Mouse (Mus musculus) cerebellum, adult 8-10 months (tissue): ENCODE data around the gene Siah3.

ENCODE experiments used
- DNase-seq: peaks from one replicate; pipeline ENCODE4 v3.0.0; 2022

Gene Siah3

DNA sequence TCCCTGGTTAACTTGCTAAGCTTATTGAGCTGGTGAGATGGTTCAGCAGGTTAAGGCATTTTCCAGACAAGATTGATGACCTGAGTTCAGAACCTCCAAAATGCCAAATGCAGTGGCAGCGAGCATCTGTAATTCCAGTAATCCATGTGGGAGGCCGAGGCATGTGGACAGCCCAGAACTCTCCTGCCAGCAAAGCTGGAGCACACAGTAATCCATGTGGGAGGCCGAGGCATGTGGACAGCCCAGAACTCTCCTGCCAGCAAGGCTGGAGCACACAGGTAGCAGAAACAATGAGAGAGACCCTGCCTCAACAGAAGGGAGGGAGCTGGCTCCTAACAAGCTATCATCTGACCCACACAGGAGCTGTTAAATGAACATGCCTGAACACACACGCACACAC lies 13.2 kb downstream of the Siah3 start:
- DNase-seq: no peak

GRCm38 (mm10) chr14:75473061-75473930 lies 17.5 kb downstream of the Siah3 start:
- no peak for DNase-seq

DNA sequence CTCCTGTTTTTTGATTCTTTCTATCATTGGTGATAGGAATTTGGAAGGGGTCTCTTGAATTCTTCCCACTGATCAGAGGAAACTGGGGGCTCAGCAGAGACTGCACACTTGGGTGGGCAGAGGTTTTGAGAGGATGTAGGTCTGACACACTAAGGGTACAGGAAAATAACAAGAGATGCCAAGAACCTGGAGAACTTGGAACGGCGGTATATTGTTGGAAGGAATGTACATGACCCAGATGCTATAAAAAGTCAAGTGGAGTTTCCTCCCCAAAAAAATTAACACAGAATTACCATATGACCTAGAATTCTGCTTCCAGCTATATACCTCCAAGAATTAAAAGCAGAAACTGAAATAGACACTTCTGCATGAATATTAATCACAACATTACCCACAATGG lies 20.1 kb downstream of the Siah3 start:
- no peak for DNase-seq

DNA sequence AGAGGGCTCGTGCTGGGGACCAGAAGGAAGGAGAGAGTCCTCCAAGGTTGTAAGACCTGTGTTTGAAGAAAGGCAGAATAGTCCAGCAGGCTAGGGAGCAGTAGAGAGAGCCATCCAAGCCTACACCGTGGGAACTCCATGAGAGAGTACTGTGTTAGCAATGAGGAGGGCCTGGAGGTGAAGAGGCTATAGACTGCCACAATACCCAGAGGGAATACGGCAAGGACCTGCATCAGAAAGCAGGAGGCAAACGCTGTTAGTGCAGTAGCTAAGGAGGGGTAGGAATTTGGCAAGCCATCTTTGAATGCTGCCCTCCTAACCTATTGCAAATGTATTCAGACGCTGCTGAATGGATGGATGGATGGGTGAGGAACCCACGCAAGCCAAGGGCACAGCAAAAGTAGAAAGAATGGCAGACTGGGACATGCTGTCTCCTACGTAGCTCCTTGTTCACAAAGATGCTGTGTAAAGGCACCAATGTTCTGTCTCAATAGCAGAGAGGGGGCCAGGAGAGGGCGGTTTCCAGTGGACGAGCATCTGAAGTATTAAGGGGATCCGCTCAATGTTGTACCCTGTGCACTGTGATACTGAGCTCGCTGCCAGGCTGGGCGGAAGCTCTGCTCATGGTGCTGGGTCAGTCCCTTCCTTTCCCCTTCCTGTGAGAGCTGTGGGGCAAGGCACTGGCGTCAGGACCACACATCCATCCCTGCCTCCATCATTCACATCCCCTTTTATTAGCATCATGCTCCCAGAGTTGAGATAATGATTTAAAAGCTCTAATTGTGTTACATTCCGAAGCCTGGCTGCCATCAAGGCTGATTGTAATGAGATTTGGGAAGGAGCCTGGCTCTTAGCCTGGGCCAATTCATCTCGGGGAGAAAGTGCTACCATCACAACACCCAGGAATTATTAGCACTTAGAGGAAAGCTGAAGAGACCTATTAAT lies 26.7 kb downstream of the Siah3 start:
- DNase-seq: no peak

DNA sequence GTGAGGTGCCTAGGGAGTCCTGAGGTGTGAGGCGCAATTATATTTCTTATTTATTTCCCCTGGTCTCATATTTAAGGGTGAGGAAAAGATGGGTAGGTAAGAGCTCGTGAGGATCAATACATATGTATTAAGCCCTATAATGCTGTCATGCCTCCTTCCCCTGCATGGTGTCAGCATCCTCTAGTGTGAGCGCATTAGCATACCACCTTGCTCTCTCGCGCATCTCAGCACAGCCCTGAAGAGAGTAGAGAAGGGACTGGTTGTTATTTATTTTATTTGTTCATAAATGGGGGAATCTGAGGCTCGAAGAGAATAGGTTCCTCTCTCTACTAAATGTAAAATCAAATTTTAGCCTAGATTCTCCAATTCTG lies 27.4 kb downstream of the Siah3 start:
- DNase-seq: no peak

- DNase-seq: no peak
Measured at GRCm38 (mm10) chr14:75487932-75488331, 32.1 kb downstream of the Siah3 start.

DNA sequence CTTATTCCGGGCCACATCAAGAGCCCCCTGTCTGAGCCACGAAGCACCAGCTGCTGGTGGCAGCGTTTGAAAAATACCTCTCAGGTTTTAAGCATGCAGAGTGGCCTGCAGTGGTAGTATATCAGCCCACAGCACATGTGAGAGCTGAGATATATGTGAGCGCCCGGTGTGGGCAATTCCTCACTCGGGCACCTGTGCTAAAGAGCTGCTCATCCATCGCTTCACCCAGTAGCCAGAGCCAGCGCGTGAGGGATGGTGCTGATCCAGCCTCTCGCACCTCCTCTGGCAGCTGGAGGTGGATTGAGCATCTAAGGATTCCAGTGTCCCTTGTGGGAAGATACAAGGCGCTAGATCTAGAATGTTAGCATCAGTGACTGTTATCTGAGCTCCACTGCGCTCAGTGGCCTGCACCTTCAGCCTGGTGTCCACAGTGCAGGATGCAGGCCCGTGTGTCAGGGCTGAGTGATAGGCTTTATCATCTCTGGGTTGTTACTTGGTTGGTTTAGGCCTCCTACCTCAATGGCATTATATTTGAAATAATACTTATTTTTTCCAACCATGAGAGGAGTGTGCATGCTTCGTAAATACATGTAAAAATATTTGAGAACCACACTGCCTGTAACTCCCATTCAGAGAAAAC lies 37.9 kb downstream of the Siah3 start:
- DNase-seq: no peak

DNA sequence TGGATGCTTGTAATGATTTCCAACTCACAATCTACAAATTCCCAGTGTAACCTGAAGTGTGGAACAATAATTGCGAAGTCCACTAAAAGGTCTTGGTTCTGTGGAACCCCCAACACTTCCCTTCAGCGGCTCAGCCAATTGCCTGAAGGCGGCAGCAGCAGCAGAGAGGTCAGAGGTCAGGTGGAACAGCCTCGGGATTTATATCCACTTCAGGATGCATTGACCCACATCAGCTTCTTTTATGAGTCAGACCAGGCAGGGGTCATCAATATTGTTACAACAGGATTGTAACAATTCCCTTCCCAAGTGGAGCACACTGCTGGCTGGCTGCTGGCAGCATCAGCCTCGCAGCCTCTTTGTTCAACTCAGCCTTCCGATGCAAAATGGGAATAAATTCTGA lies 39.1 kb downstream of the Siah3 start:
- no peak for DNase-seq

DNA sequence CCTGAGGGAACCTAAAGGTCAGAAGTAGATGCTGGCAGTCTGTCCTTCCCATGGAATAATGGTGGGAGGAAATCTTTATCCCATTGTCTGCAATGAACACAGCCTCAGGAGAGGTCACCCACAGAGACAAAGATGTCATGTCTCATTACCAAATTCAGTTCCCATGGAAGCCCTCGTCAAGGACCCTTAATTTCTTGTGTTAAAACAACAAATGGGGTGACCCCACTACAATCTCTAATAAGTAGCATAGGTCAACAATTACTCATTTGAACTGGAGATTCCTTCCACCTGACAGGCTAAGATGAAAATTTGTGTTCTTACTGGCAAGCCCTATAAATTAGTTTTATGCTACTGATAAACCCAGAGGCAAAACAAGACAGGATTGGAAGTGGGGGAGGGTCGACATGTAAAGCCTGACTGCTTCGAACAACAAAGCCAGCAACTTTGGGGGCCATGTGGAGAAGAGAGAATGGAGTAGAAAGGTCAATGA lies 45.8 kb downstream of the Siah3 start:
- no peak for DNase-seq

- no peak for DNase-seq
Measured at GRCm38 (mm10) chr14:75502446-75502845, 46.7 kb downstream of the Siah3 start.

- no peak for DNase-seq
Measured at GRCm38 (mm10) chr14:75504255-75504654, 48.5 kb downstream of the Siah3 start.

- DNase-seq: no peak
Measured at GRCm38 (mm10) chr14:75505126-75505840, 49.5 kb downstream of the Siah3 start.

DNA sequence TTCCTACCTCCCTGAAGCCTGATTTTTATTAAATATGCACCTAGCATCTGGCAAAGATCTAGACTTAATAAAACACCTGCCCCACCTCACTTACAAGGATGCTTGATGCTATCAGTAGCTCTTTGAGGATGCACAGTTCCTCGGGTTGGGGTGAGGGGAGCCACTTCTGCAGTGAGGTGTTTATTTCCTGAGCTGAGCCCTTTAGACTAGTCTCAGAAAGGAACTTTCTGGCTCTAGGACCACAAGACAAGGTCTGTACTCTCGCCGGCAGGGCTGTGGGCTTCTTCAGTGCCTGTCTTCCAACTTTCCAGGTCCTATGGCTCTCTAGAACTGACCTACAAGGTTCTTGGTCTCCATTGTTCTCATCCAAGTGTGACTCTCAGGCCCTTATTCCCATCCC lies 50.5 kb downstream of the Siah3 start:
- DNase-seq: no peak

DNA sequence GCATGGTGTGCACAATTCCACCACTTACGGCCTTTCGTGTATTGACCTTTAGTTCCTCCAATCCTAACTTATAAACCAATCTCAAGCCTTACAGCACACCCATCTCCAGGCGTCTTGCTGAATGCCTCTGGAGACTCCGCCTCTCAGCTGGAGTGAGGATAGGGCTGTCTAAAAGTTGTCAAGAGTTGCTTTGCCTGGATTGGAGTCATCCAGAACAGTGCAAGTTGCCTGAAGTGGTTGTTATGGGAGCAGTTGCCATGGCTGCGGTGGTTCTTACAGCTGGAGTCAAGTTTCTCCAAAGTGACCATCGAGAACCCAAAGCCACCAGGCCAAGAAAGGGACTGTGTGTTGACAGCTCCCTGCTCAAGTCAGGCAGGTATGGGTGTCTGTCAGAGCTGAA lies 54.3 kb downstream of the Siah3 start:
- no peak for DNase-seq

DNA sequence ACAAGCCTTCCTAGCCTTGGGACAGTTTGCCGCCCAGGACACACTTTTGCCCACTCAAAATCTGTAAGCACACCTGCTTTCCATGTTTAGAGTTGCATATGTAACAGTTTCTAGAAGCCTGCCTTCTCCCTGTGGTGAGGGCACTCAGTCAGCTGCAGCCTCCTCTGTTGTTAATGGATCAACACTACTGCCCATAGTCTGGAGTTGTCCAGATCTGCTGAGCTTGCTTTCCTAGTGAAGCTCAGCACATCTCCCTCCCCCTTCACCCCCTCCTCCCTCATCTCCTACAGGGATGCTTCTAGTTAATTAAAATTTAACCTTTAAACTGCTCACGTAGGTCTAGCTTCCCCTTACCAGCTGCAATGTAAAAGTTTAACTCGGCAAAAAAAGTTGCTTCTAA lies 57.2 kb downstream of the Siah3 start:
- no peak for DNase-seq

GRCm38 (mm10) chr14:75516161-75516560 lies 60.4 kb downstream of the Siah3 start:
- no peak for DNase-seq

- DNase-seq: no peak
Measured at GRCm38 (mm10) chr14:75516917-75517595, 61.3 kb downstream of the Siah3 start.

DNA sequence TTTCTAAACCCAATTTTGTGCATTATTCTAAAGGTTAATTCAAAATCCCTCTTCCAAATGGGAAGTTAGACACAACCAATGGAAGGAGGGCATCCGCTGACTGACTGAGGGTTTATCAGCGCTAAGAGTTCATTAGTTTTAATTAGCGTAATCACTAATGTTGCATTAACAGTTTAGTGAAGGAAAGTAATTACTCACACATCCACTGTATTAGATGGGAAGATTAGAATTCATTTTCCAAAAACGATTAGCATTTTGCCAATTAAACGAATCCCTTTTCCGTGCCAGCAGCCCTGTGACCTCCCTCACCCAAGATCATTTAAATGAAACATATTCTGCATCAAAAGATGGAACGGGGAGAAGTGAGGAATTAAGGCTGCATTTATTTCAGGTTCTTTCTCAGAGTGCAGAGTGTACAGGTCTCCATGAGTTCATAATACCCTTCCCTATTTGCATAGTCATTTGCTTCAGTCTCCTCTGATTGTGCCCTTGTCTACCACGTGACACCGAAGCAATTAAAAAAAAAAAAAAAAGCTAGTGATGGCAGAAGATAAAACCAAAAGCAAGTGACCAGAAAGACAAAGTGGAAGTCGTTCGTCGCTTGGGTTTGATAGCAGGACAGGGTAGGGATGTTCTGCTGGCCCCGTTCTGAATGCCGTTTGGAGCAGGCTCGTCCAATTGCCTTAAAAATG lies 62.6 kb downstream of the Siah3 start:
- DNase-seq: no peak

DNA sequence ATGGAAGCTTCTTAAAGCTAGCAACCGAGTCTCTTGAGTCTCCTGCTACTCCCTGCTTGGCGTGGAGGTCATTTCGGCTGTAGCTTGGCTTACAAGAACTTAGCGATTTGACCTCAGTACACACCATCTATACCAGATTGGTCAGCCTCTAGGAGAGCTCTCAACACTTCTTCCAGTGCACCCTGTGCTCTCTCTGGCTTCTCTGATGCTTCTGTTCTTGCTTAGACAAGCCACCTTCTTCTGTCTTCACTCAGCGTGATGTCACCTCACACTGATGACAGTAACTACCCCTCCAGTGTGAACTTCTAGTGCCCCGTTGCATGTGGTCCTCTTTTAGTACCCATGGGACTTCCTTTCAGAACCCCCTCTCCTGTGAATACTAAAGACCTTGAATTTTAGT lies 63.1 kb downstream of the Siah3 start:
- DNase-seq: no peak

DNA sequence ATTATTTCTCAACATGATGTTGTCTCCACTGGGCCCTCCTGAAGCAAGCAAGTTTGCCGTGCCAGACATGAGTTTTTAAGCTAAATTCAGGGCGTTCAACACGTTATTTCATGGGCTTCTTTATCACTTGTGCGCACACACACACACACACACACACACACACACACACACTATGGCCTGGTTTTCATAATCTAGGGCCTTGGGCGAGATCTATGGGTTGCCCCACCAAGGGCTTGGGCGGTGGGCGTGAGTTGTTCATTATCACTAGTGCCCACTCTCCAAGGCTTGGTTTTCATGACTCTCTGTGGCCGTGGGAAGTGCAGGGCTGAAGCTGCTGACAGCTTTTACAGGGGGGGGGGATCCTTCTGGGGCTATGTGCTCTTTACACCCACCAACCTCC lies 63.9 kb downstream of the Siah3 start:
- no peak for DNase-seq

GRCm38 (mm10) chr14:75524648-75525047 lies 68.9 kb downstream of the Siah3 start:
- no peak for DNase-seq
